Mouse (Mus musculus): ENCODE data around the gene Lag3.

GRCm38 (mm10) chr6:124890997-124891396 is 20.5 kb downstream of the Lag3 start:
- no peak for TF ChIP-seq EP300 (IDR thresholded peaks at IDR 0.05; ENCODE audit: insufficient read depth, low read depth, low read length)
- TF ChIP-seq CTCF (IDR thresholded peaks at IDR 0.05) = no peak
- no peak for TF ChIP-seq POLR2A (IDR thresholded peaks at IDR 0.05; ENCODE audit: insufficient read depth, low read depth, low read length)
